Comparison of ENCODE assay signal across 8 mouse cellular contexts in the genomic region with DNA sequence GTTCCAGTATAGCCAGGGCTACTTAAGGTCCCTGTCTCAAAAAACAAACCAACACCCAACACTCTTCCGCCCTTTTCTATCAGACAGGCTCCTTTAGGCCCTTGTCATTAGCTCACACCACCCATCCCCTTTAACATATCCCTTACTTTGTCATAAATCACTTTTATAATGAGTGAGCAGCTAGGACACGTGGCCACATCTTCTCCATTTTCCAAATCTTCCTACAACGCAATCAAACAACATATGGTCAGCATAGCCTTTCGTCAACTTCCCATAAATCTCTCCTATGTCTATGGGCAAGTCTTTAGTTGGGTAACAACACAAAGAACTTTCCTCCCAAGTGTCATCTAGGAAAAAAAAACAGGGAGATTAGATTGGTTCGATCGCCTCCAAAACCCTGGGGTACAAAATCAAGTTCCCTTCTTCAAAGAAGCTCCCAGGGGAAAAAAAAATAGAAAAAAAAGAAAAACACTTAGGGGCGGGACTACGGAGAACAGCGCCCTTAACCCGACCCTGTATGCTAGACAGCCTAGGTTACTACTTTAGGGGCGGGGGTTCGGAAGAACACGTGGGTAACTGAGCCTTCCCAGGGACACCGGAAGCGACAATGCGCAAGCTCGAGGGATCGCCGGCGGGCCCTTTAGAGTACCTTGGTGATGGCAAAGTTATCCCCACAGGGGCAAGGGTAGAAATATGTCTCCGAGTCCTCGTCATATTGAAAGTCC. TPM values are rescaled to one million over a fixed set of nuclear protein-coding genes. Genes with fewer than 3 reads are reported as not detected.
DNase-seq lines count a peak whose midpoint lies in the region; ATAC-seq and TF ChIP-seq lines count a peak whose summit lies in the region.

A gene (plus strand): TSS at position 614 of the 725 bp plus-strand sequence.

- no peak for TF ChIP-seq POLR2A in liver, adult 2 months (IDR thresholded peaks at IDR 0.05; ENCODE audit: extremely low read depth, insufficient read depth, low read length)

- H3K4me3 ChIP-seq in forebrain, embryonic 12.5 days (replicated peaks): peak within 1 kb of the TSS; percentile 64
- peak within 1 kb of the TSS; percentile 48 for H3K4me3 ChIP-seq in hindbrain, embryonic 11.5 days (ENCODE audit: low read depth, low read length)
- H3K4me3 ChIP-seq in liver, adult 2 months (ENCODE audit: insufficient read depth, low read depth, low read length): peak within 1 kb of the TSS; percentile 67
- peak within 1 kb of the TSS; percentile 82 for H3K4me3 ChIP-seq in neural tube, embryonic 15.5 days (replicated peaks)

- 5% methylated on average over 22 of the region's 22 CpGs for WGBS in forebrain, embryonic 12.5 days
- WGBS in hindbrain, embryonic 11.5 days: 4% methylated on average over 22 of the region's 22 CpGs
- 3% methylated on average over 22 of the region's 22 CpGs for WGBS in liver, adult 2 months
- 3% methylated on average over 22 of the region's 22 CpGs for WGBS in neural tube, embryonic 15.5 days

- peaks cover 20% of the 10 kb centered on the region for H3K4me1 ChIP-seq in forebrain, embryonic 12.5 days
- H3K4me1 ChIP-seq in hindbrain, embryonic 11.5 days (replicated peaks; ENCODE audit: control insufficient read depth, insufficient read depth, low read length): peaks cover 4% of the 10 kb centered on the region; the same call in 1 of the 2 replicates
- H3K4me1 ChIP-seq in liver, adult 2 months (ENCODE audit: control insufficient read depth, insufficient read depth, low read length): peaks cover 8% of the 10 kb centered on the region; the same call in 1 of the 2 replicates
- H3K4me1 ChIP-seq in neural tube, embryonic 15.5 days: peaks cover 20% of the 10 kb centered on the region

- H3K27me3 ChIP-seq in forebrain, embryonic 12.5 days: no peaks in the 10 kb centered on the region
- no peaks in the 10 kb centered on the region for H3K27me3 ChIP-seq in hindbrain, embryonic 11.5 days (ENCODE audit: control insufficient read depth, insufficient read depth, low read length)
- no peaks in the 10 kb centered on the region for H3K27me3 ChIP-seq in liver, adult 2 months (ENCODE audit: control insufficient read depth, insufficient read depth, low read length)
- no peaks in the 10 kb centered on the region for H3K27me3 ChIP-seq in neural tube, embryonic 15.5 days (replicated peaks)

- peak within 1 kb of the TSS; percentile 63 for H3K4me2 ChIP-seq in forebrain, embryonic 12.5 days
- peak within 1 kb of the TSS; percentile 47 for H3K4me2 ChIP-seq in hindbrain, embryonic 11.5 days (replicated peaks; ENCODE audit: low read depth, low read length)
- peak within 1 kb of the TSS; percentile 66 for H3K4me2 ChIP-seq in neural tube, embryonic 15.5 days

- no peak for TF ChIP-seq CTCF in liver, adult 2 months (IDR thresholded peaks at IDR 0.05; ENCODE audit: low read depth, low read length)

- H3K9ac ChIP-seq in forebrain, embryonic 12.5 days: peak within 1 kb of the TSS; percentile 69
- peak within 1 kb of the TSS; percentile 60 for H3K9ac ChIP-seq in hindbrain, embryonic 11.5 days (ENCODE audit: low read depth, low read length)
- H3K9ac ChIP-seq in liver, adult 2 months (ENCODE audit: low read depth, low read length): peak within 1 kb of the TSS; percentile 77
- H3K9ac ChIP-seq in neural tube, embryonic 15.5 days (replicated peaks): peak within 1 kb of the TSS; percentile 72

- peak; percentile 96 for ATAC-seq in forebrain, embryonic 12.5 days (ENCODE audit: low FRiP score)
- ATAC-seq in hindbrain, embryonic 11.5 days (ENCODE audit: low FRiP score): peak; percentile 98
- ATAC-seq in neural tube, embryonic 15.5 days (ENCODE audit: low FRiP score): peak; percentile 97

- peak; percentile 87 for DNase-seq in ovary, adult 18-20 months (ENCODE audit: low spot score)
- DNase-seq in ovary, postnatal 14 days (ENCODE audit: low spot score): no peak
- DNase-seq in adrenal gland, adult 2 months: no peak
- peak; percentile 13 for DNase-seq in hindbrain, embryonic 11.5 days (ENCODE audit: low spot score)
- peak; percentile 88 for DNase-seq in liver, adult 2 months (ENCODE audit: extremely low read depth, low read depth, low spot score)
- DNase-seq in frontal cortex, postnatal 14 days (ENCODE audit: low spot score in 2 of 2): no peak

- H3K9me3 ChIP-seq in forebrain, embryonic 12.5 days: no peaks in the 10 kb centered on the region
- H3K9me3 ChIP-seq in hindbrain, embryonic 11.5 days (ENCODE audit: control insufficient read depth, low read length): no peaks in the 10 kb centered on the region
- H3K9me3 ChIP-seq in neural tube, embryonic 15.5 days (replicated peaks): no peaks in the 10 kb centered on the region

- peaks cover 4% of the 10 kb centered on the region; the same call in 1 of the 2 replicates for H3K79me2 ChIP-seq in liver, adult 2 months (ENCODE audit: control insufficient read depth, insufficient read depth, low read length)

- peaks cover 27% of the 10 kb centered on the region for H3K36me3 ChIP-seq in forebrain, embryonic 12.5 days (replicated peaks)
- peaks cover 8% of the 10 kb centered on the region for H3K36me3 ChIP-seq in hindbrain, embryonic 11.5 days (ENCODE audit: control insufficient read depth, insufficient read depth, low read length)
- peaks cover 10% of the 10 kb centered on the region for H3K36me3 ChIP-seq in liver, adult 2 months (ENCODE audit: control insufficient read depth, insufficient read depth, low read length)
- H3K36me3 ChIP-seq in neural tube, embryonic 15.5 days: peaks cover 23% of the 10 kb centered on the region

- H3K27ac ChIP-seq in forebrain, embryonic 12.5 days: peak within 1 kb of the TSS; percentile 84
- H3K27ac ChIP-seq in hindbrain, embryonic 11.5 days (ENCODE audit: low read depth, low read length): peak within 1 kb of the TSS; percentile 48
- H3K27ac ChIP-seq in liver, adult 2 months (replicated peaks; ENCODE audit: insufficient read depth, low read depth, low read length): peak within 1 kb of the TSS; percentile 86
- H3K27ac ChIP-seq in neural tube, embryonic 15.5 days (replicated peaks): peak within 1 kb of the TSS; percentile 89

RNA-seq across cellular contexts. Expression of the gene that starts here (rescaled TPM):
- total RNA-seq in adrenal gland, adult 2 months (2021): 10 to 100 TPM; 41.8 to 41.9 TPM
- 16.8 and 18.5 TPM in 2 replicates for polyA plus RNA-seq in adrenal gland, adult 2 months (2012; rRNA removed)
- 19.0 and 23.4 TPM in 2 replicates for polyA plus RNA-seq in forebrain, embryonic 12.5 days (2016; fragmentation: Nextera tagmentation; extraction: Ambion mirVana)
- polyA plus RNA-seq in hindbrain, embryonic 11.5 days (2014; fragmentation: Nextera tagmentation; extraction: Ambion mirVana): 12.6 and 17.9 TPM in 2 replicates
- total RNA-seq in liver, adult 2 months (2014; rRNA removed): 34.0 and 46.1 TPM in 2 replicates
- polyA plus RNA-seq in liver, adult 2 months (2012; rRNA removed): 27.6 and 30.3 TPM in 2 replicates
- 21.6 and 22.0 TPM in 2 replicates for polyA plus RNA-seq in neural tube, embryonic 15.5 days (2015; fragmentation: Nextera tagmentation; extraction: Ambion mirVana)

Comparison
In these comparisons a context has a peak if more than half of its experiments do, and no peak if none do; other contexts are left out.
1. DNase-seq: peak in ovary, adult 18-20 months (single experiment), hindbrain, embryonic 11.5 days (single experiment) and liver, adult 2 months (single experiment); none in ovary, postnatal 14 days (single experiment), adrenal gland, adult 2 months (single experiment) and frontal cortex, postnatal 14 days (0 of 2).
2. Peak in every context shown above with its lines, with median percentiles within 50 percentile points of each other: ATAC-seq, H3K27ac ChIP-seq, H3K4me2 ChIP-seq, H3K4me3 ChIP-seq and H3K9ac ChIP-seq.